Mouse (Mus musculus) kidney, embryonic 15.5 days (tissue): ENCODE results near the gene Lrig2. TPM values are rescaled to one million over a fixed set of nuclear protein-coding genes. Genes with fewer than 3 reads are reported as not detected.

ENCODE experiments used
- ATAC-seq: fragments of 200-750 bp; cut with Nextera tagmentation; replicated peaks from 2 replicates; pipeline ENCODE4 v1.8.0; 2017; ENCODE audit warnings: moderate TSS enrichment; ENCODE audit not compliant: low FRiP score
- H3K27ac ChIP-seq: fragments of 300-500 bp; sonication (generic); 2 replicates; pipeline ENCODE4 v1.5.1; 2015; ENCODE audit warnings: mild to moderate bottlenecking, inconsistent platforms
- H3K27me3 ChIP-seq: fragments of 300-500 bp; sonication (generic); 2 replicates; pipeline ENCODE4 v1.6.1; 2015; ENCODE audit warnings: inconsistent platforms
- H3K36me3 ChIP-seq: fragments of 300-500 bp; sonication (generic); 2 replicates; pipeline ENCODE4 v1.6.1; 2015; ENCODE audit warnings: inconsistent platforms
- H3K4me1 ChIP-seq: fragments of 300-500 bp; sonication (generic); 2 replicates; pipeline ENCODE4 v1.6.1; 2015; ENCODE audit warnings: inconsistent platforms
- H3K4me2 ChIP-seq: fragments of 300-500 bp; sonication (generic); 2 replicates; pipeline ENCODE4 v1.6.1; 2015; ENCODE audit warnings: moderate library complexity, mild to moderate bottlenecking, inconsistent platforms
- H3K4me3 ChIP-seq: fragments of 300-500 bp; sonication (generic); replicated peaks from 2 replicates; pipeline ENCODE4 v1.5.1; 2015; ENCODE audit warnings: mild to moderate bottlenecking, inconsistent platforms
- H3K9ac ChIP-seq: fragments of 300-500 bp; sonication (generic); 2 replicates; pipeline ENCODE4 v1.6.1; 2015; ENCODE audit warnings: mild to moderate bottlenecking, inconsistent platforms
- H3K9me3 ChIP-seq: fragments of 300-500 bp; sonication (generic); replicated peaks from 2 replicates; pipeline ENCODE4 v1.6.1; 2016; ENCODE audit warnings: inconsistent platforms
- WGBS: fragments of 180-500 bp; shearing (Covaris S2); methylation state at CpG from one replicate; pipeline ENCODE4 v1.1.7; 2015; ENCODE audit warnings: mixed read lengths; 5-methylcytosine and 5-hydroxymethylcytosine counted together
- polyA plus RNA-seq: library from polyadenylated mRNA; unstranded; fragments of >200 nt; fragmentation: Nextera tagmentation; extraction: Ambion mirVana; gene quantifications from 2 replicates; pipeline ENCODE4 v1.2.1, GENCODE M21; 2015

Lrig2 gene
- polyA plus RNA-seq, 1 experiment from 2014 or later: 16.9 TPM

- H3K36me3 ChIP-seq: no peaks in the 10 kb centered on the region
- H3K4me3 ChIP-seq: no peak overlapping the region
- no peak overlapping the region for H3K27ac ChIP-seq
- no peak for ATAC-seq
- H3K4me1 ChIP-seq: peaks cover 22% of the 10 kb centered on the region
- H3K9me3 ChIP-seq: no peaks in the 10 kb centered on the region
- no peak overlapping the region for H3K9ac ChIP-seq
- 73% methylated on average over 5 of the region's 5 CpGs for WGBS
- H3K4me2 ChIP-seq: no peak overlapping the region
- H3K27me3 ChIP-seq: no peaks in the 10 kb centered on the region
Measured at GRCm38 (mm10) chr3:104358747-104359146, 153.0 kb downstream of the Lrig2 start.

GRCm38 (mm10) chr3:104356106-104356505 lies 155.6 kb downstream of the Lrig2 start:
- H3K27ac ChIP-seq: no peak overlapping the region
- no peak overlapping the region for H3K4me3 ChIP-seq
- peaks cover 41% of the 10 kb centered on the region for H3K4me1 ChIP-seq
- WGBS: 91% methylated on average over 5 of the region's 5 CpGs
- H3K4me2 ChIP-seq: no peak overlapping the region
- no peaks in the 10 kb centered on the region for H3K36me3 ChIP-seq
- H3K9ac ChIP-seq: no peak overlapping the region
- H3K9me3 ChIP-seq: no peaks in the 10 kb centered on the region
- H3K27me3 ChIP-seq: no peaks in the 10 kb centered on the region
- ATAC-seq: no peak

- H3K4me2 ChIP-seq: no peak overlapping the region
- peaks cover 49% of the 10 kb centered on the region for H3K4me1 ChIP-seq
- no peak overlapping the region for H3K9ac ChIP-seq
- WGBS: 17% methylated on average over 3 of the region's 3 CpGs
- no peaks in the 10 kb centered on the region for H3K27me3 ChIP-seq
- no peak overlapping the region for H3K4me3 ChIP-seq
- no peaks in the 10 kb centered on the region for H3K36me3 ChIP-seq
- H3K9me3 ChIP-seq: no peaks in the 10 kb centered on the region
- H3K27ac ChIP-seq: no peak overlapping the region
- peak; percentile 27; the same call in 1 of the 2 replicates for ATAC-seq
Measured at GRCm38 (mm10) chr3:104353884-104354283, 157.8 kb downstream of the Lrig2 start.

- Histone ChIP-seq H3K4me3 (no peak overlapping the region), H3K36me3 (no peaks in the 10 kb centered on the region), H3K27ac (0 out of 2 replicates have a peak overlapping the region, but pooled peaks have one; percentile 4), H3K4me1 (peaks cover 46% of the 10 kb centered on the region), H3K4me2 (no peak overlapping the region), H3K9me3 (no peaks in the 10 kb centered on the region), H3K27me3 (no peaks in the 10 kb centered on the region), H3K9ac (no peak overlapping the region)
- WGBS: 32% methylated on average over 7 of the region's 7 CpGs
- ATAC-seq: no peak
Measured at GRCm38 (mm10) chr3:104352358-104353060, 159.2 kb downstream of the Lrig2 start.

- no peak overlapping the region for H3K4me3 ChIP-seq
- H3K4me2 ChIP-seq: no peak overlapping the region
- no peaks in the 10 kb centered on the region for H3K9me3 ChIP-seq
- no peak overlapping the region for H3K9ac ChIP-seq
- no peak for ATAC-seq
- peaks cover 46% of the 10 kb centered on the region for H3K4me1 ChIP-seq
- H3K27ac ChIP-seq: peak overlapping the region; percentile 78
- WGBS: 62% methylated on average over 2 of the region's 2 CpGs
- no peaks in the 10 kb centered on the region for H3K36me3 ChIP-seq
- H3K27me3 ChIP-seq: no peaks in the 10 kb centered on the region
Measured at GRCm38 (mm10) chr3:104350253-104350945, 161.3 kb downstream of the Lrig2 start.

GRCm38 (mm10) chr3:104349847-104350228 lies 161.9 kb downstream of the Lrig2 start:
- no peak overlapping the region for H3K9ac ChIP-seq
- no peaks in the 10 kb centered on the region for H3K27me3 ChIP-seq
- H3K4me3 ChIP-seq: no peak overlapping the region
- 65% methylated on average over 2 of the region's 2 CpGs for WGBS
- 0 out of 2 replicates have a peak, but pooled peaks have one; percentile 30 for ATAC-seq
- H3K9me3 ChIP-seq: no peaks in the 10 kb centered on the region
- no peaks in the 10 kb centered on the region for H3K36me3 ChIP-seq
- H3K4me2 ChIP-seq: peak overlapping the region; percentile 36; the same call in 1 of the 2 replicates
- peaks cover 46% of the 10 kb centered on the region for H3K4me1 ChIP-seq
- peak overlapping the region; percentile 78 for H3K27ac ChIP-seq

- Histone ChIP-seq H3K36me3 (no peaks in the 10 kb centered on the region), H3K4me3 (no peak overlapping the region), H3K4me1 (peaks cover 46% of the 10 kb centered on the region), H3K9me3 (no peaks in the 10 kb centered on the region), H3K9ac (no peak overlapping the region), H3K27ac (peak overlapping the region; percentile 78), H3K27me3 (no peaks in the 10 kb centered on the region), H3K4me2 (peak overlapping the region; percentile 36)
- ATAC-seq: 0 out of 2 replicates have a peak, but pooled peaks have one; percentile 43
- 20% methylated on average over 8 of the region's 8 CpGs for WGBS
Measured at GRCm38 (mm10) chr3:104349203-104349846, 162.4 kb downstream of the Lrig2 start.

Other genes with a start within 250 kb of the Lrig2 start
- 47.9 and 48.5 TPM in 2 replicates for gene Slc16a1, start 126.8 kb upstream of the Lrig2 start, polyA plus RNA-seq